Mouse (Mus musculus) small intestine, adult 2 months (tissue): ENCODE data around the gene Dnajc15. TPM values are rescaled to one million over a fixed set of nuclear protein-coding genes. Genes with fewer than 3 reads are reported as not detected.

ENCODE experiments used
- H3K27ac ChIP-seq: fragments of 200-500 bp; 2 replicates; pipeline ENCODE4 v1.5.1; 2012; ENCODE audit warnings: low read depth, low read length, control low read depth, inconsistent platforms; ENCODE audit not compliant: insufficient read depth
- H3K27me3 ChIP-seq: fragments of 200-500 bp; 2 replicates; pipeline ENCODE4 v1.6.1; 2012; ENCODE audit warnings: mild to moderate bottlenecking, moderate library complexity, low read length, inconsistent platforms; ENCODE audit not compliant: control insufficient read depth, insufficient read depth
- H3K36me3 ChIP-seq: fragments of 200-500 bp; 2 replicates; pipeline ENCODE4 v1.6.1; 2012; ENCODE audit warnings: mild to moderate bottlenecking, low read length, control low read depth, inconsistent platforms; ENCODE audit not compliant: control insufficient read depth, insufficient read depth
- H3K4me1 ChIP-seq: fragments of 200-500 bp; 2 replicates; pipeline ENCODE4 v1.6.1; 2012; ENCODE audit warnings: low read length, inconsistent platforms, mixed read lengths; ENCODE audit not compliant: control insufficient read depth, insufficient read depth, insufficient read length
- H3K4me3 ChIP-seq: fragments of 200-500 bp; 2 replicates; pipeline ENCODE4 v1.5.1; 2012; ENCODE audit warnings: low read depth, mild to moderate bottlenecking, control low read depth, inconsistent platforms, low read length, moderate library complexity
- CTCF ChIP-seq: fragments of 200-500 bp; IDR thresholded peaks from 2 replicates; pipeline ENCODE4 v1.5.1; 2012; ENCODE audit warnings: low read depth, mild to moderate bottlenecking, control low read depth, inconsistent platforms, low read length, moderate library complexity, mixed read lengths; ENCODE audit not compliant: insufficient replicate concordance, insufficient read length; ENCODE audit errors: extremely low read depth
- POLR2A ChIP-seq: fragments of 200-500 bp; IDR thresholded peaks from 2 replicates; pipeline ENCODE4 v1.6.1; 2012; ENCODE audit warnings: low read depth, mild to moderate bottlenecking, control low read depth, inconsistent platforms, low read length, moderate library complexity
- WGBS: fragments of 180-500 bp; shearing (Covaris S2); methylation state at CpG from one replicate; pipeline ENCODE4 v1.1.7; 2018; 5-methylcytosine and 5-hydroxymethylcytosine counted together
- polyA plus RNA-seq: library from polyadenylated mRNA; depleted of rRNA; stranded (reverse); fragments of >200 nt; gene quantifications from 2 replicates; pipeline ENCODE4 v1.2.3, GENCODE M21; 2012

Dnajc15 gene
- polyA plus RNA-seq, 1 experiment: 4.8 TPM

DNA sequence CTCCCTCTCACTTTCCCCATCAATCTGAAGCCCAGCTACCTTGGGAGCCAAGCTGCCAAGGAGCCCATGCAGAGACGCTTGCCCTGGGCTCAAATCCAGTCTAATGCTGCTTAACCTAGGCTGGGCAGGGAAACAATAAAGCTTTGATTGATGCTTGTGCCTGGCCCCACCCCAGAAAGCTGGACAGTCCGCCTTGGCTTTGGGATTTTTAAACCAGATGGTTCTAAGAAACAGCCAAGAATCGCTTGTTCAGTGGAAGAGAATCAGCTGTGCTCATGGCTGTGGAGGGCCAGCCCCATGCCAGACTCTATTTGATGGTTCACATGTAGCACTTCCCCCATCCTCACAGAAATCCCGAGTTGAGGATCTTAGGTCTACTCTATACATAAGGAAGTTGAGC is 60.0 kb downstream of the Dnajc15 start:
- H3K4me3 ChIP-seq: no peak overlapping the region
- no peaks in the 10 kb centered on the region for H3K4me1 ChIP-seq
- no peak for TF ChIP-seq POLR2A
- no peak for TF ChIP-seq CTCF
- H3K27me3 ChIP-seq: no peaks in the 10 kb centered on the region
- WGBS: 48% methylated on average over 4 of the region's 4 CpGs
- H3K27ac ChIP-seq: no peak overlapping the region
- no peaks in the 10 kb centered on the region for H3K36me3 ChIP-seq

DNA sequence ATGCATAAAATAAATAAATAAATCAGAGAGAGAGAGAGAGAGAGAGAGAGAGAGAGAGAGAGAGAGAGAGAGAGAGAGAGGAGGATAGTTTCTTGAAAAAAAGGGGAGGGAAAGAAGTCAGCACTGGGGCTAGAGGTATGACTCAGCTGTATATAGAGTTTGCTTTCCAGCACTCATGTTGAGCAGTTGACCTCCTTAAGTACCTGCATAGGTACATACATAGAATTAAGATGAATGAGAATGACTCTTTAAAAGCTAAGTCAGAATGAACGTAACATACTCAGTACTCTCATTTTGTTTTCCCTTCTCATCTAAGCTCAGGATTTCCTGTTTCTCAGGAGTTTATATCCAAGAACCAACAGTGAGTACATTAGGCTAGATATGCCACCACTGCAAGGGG is 62.0 kb downstream of the Dnajc15 start:
- Histone ChIP-seq H3K27ac (no peak overlapping the region), H3K36me3 (no peaks in the 10 kb centered on the region), H3K27me3 (no peaks in the 10 kb centered on the region), H3K4me3 (no peak overlapping the region), H3K4me1 (no peaks in the 10 kb centered on the region)
- 86% methylated on average over 1 of the region's 1 CpGs for WGBS
- TF ChIP-seq POLR2A (no peak), CTCF (no peak)

DNA sequence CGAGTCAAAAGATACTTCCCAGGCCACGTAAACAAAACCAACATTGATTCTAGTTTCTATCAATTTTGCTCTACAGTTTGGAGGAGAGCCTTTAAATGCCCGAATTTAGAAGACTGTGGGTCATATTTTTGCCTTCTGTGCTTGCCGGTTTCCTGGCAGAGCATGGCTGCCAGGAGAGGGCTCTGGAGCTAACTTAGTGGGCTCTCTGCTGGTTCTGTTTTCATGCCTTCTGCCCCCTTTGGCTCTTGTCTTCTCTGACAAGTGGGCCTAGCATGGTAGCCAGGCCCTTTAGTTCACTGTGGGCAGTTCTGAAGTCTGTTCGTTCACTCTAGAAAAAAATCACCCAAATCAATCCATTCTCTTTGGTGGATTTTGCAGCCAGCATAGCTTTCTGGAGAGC is 63.5 kb downstream of the Dnajc15 start:
- 77% methylated on average over 5 of the region's 5 CpGs for WGBS

DNA sequence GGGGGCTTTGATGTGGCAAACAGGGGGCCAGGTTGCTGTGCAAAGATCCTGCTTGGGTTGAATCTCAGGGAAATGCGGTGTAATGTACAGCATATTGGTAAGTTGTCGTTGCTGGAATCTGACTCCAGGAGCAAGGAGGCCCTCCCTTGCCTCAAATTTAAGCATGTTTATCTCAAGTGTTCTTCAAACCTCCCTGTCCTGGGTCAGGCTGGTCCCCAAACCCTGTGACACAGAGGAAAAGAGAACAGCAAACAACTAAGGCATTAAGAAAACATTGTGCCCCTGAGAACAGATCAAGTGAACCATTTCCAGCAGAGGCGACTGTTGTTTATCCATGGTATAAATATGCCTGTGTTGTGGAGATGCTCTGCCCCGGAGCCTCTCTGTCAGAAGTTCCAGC is 67.1 kb downstream of the Dnajc15 start:
- Histone ChIP-seq H3K4me3 (no peak overlapping the region), H3K36me3 (no peaks in the 10 kb centered on the region), H3K4me1 (no peaks in the 10 kb centered on the region), H3K27me3 (no peaks in the 10 kb centered on the region), H3K27ac (no peak overlapping the region)
- WGBS: 81% methylated on average over 4 of the region's 4 CpGs
- no peak for TF ChIP-seq CTCF
- TF ChIP-seq POLR2A: no peak

More for the DNA sequence above, 63.5 kb downstream of the Dnajc15 start:
- H3K27me3 ChIP-seq: no peaks in the 10 kb centered on the region
- H3K4me3 ChIP-seq: no peak overlapping the region
- no peaks in the 10 kb centered on the region for H3K4me1 ChIP-seq
- H3K27ac ChIP-seq: no peak overlapping the region
- H3K36me3 ChIP-seq: no peaks in the 10 kb centered on the region
- TF ChIP-seq CTCF: no peak
- TF ChIP-seq POLR2A: no peak

DNA sequence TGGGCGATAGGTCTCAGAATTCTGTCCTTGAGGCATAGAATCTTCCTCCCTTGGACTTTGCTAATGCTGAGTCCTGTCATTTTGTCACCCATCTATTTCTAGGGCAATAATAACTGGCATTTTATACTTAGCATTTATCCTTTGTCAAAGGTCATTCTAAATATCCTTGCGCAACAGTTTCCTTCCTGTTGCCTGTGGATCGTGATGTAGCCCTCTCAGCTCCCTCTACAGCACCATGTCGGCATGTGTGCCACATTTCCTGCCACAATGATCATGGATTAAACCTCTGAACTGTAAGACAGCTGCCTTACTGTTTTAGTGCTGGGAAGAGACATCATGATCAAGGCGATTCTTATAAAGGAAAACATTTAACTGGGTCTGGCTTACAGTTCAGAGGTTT is 68.6 kb downstream of the Dnajc15 start:
- H3K27me3 ChIP-seq: no peaks in the 10 kb centered on the region
- TF ChIP-seq CTCF (no peak), POLR2A (no peak)
- no peak overlapping the region for H3K4me3 ChIP-seq
- no peak overlapping the region for H3K27ac ChIP-seq
- H3K4me1 ChIP-seq: no peaks in the 10 kb centered on the region
- H3K36me3 ChIP-seq: no peaks in the 10 kb centered on the region
- 67% methylated on average over 5 of the region's 5 CpGs for WGBS

DNA sequence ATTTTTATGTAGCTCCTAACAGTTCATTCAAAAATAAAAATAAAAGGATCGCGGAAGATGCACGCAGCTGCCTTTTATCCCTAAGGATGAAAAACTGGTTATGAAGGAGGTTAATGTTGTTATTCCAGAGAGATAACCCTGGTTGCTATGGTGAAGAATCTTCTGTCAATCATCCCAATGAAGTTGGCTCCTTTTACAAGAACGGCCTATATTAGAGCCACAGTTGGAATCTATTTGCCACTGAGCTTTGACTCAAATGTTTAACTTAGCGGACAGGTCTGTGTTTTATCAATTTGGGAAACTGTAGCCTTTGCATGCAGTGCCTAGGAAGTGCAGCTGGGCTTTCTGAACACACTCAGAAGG is 72.7 kb downstream of the Dnajc15 start:
- Histone ChIP-seq H3K4me3 (no peak overlapping the region), H3K4me1 (no peaks in the 10 kb centered on the region), H3K27ac (no peak overlapping the region), H3K36me3 (no peaks in the 10 kb centered on the region), H3K27me3 (no peaks in the 10 kb centered on the region)
- 63% methylated on average over 5 of the region's 5 CpGs for WGBS
- no peak for TF ChIP-seq CTCF
- TF ChIP-seq POLR2A: no peak

DNA sequence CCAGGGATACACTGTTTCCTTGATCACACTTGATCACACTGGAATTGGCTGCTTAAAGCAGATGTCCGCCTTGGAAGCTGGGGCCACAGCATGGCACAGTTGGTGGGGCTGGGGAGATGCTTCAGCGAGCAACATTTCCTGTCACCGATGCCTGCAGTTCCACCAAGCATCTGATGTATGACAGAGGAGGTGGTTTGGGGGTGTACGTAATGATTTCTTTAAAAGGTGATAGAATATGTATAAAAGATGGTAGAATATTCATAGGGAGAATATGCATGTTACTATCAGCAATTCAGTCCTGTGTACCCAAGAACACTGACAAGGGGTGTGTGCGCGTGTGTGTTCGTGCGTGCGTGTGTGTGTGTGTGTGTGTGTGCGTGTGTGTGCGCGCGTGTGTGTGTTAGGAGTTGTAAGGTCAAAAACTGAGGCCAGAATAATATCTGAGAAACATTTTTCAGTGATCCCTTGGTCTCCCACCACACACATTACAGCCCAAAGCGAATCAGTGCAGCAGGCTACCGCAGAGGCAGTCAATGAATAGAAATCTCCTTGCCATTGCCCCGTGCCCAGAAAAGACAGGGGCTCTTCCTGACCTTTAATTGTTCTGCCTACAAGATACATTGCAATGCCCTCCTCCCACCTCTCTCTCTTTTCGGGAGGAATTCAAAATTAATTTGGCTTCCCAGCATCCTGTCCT is 73.2 kb downstream of the Dnajc15 start:
- no peaks in the 10 kb centered on the region for H3K4me1 ChIP-seq
- TF ChIP-seq POLR2A (no peak), CTCF (no peak)
- no peaks in the 10 kb centered on the region for H3K36me3 ChIP-seq
- no peak overlapping the region for H3K27ac ChIP-seq
- 83% methylated on average over 17 of the region's 17 CpGs for WGBS
- H3K27me3 ChIP-seq: no peaks in the 10 kb centered on the region
- no peak overlapping the region for H3K4me3 ChIP-seq

DNA sequence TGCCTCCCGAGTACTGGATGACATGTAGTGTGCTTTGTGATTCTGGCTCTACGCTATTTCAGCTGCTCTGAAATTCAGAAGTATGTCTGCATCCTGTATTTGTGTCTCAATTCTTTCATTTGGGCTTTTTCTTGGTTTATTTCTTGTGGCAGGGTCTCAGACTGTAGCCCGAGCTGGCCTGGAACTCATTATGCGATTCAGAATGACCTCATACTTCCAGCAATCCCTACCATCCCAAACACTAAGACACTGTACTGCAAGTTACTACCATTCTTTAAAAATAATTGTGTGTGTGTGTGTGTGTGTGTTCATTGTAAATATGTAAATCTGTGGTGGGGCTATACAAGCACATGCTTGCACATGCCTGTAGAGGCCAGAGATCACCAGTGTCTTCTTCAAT is 78.4 kb downstream of the Dnajc15 start:
- Histone ChIP-seq H3K27me3 (no peaks in the 10 kb centered on the region), H3K36me3 (no peaks in the 10 kb centered on the region), H3K4me1 (no peaks in the 10 kb centered on the region), H3K4me3 (no peak overlapping the region), H3K27ac (no peak overlapping the region)
- 89% methylated on average over 4 of the region's 4 CpGs for WGBS
- TF ChIP-seq CTCF: no peak
- TF ChIP-seq POLR2A: no peak
